Mouse (Mus musculus) testis, adult 2 months (tissue): ENCODE measurements around the gene Usp29.

ENCODE experiments used
- CTCF ChIP-seq: fragments of 200-500 bp; IDR thresholded peaks from 2 replicates; pipeline ENCODE4 v1.5.1; 2012; ENCODE audit warnings: low read depth, mild to moderate bottlenecking, inconsistent platforms, low read length, moderate library complexity; ENCODE audit not compliant: control insufficient read depth, insufficient read depth, insufficient replicate concordance
- POLR2A ChIP-seq: fragments of 200-500 bp; IDR thresholded peaks from 2 replicates; pipeline ENCODE4 v1.6.1; 2012; ENCODE audit warnings: low read depth, mild to moderate bottlenecking, inconsistent platforms, low read length, moderate library complexity; ENCODE audit not compliant: control insufficient read depth

GRCm38 (mm10) chr7:6926731-6926995 lies 196.3 kb downstream of the Usp29 start:
- TF ChIP-seq CTCF (no peak), POLR2A (no peak)
